Mouse (Mus musculus): Measurements from ENCODE around the gene Ar.

The Ar gene

GRCm38 (mm10) chrX:98148531-98149342 lies at the start of gene Ar:
TSS of gene Ar (plus strand) at chrX:98148769.
- DNase-seq = peak; percentile 42 to 65

DNA sequence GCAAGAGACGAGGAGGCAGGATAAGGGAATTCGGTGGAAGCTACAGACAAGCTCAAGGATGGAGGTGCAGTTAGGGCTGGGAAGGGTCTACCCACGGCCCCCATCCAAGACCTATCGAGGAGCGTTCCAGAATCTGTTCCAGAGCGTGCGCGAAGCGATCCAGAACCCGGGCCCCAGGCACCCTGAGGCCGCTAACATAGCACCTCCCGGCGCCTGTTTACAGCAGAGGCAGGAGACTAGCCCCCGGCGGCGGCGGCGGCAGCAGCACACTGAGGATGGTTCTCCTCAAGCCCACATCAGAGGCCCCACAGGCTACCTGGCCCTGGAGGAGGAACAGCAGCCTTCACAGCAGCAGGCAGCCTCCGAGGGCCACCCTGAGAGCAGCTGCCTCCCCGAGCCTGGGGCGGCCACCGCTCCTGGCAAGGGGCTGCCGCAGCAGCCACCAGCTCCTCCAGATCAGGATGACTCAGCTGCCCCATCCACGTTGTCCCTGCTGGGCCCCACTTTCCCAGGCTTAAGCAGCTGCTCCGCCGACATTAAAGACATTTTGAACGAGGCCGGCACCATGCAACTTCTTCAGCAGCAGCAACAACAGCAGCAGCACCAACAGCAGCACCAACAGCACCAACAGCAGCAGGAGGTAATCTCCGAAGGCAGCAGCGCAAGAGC lies 1.3 kb downstream of the Ar start:
- no peak for DNase-seq

GRCm38 (mm10) chrX:98150393-98151119 lies 2.0 kb downstream of the Ar start:
- DNase-seq = peak in 1 of 2 experiments; percentile 3

- no peak for DNase-seq
Measured at GRCm38 (mm10) chrX:98189759-98190158, 41.2 kb downstream of the Ar start.

GRCm38 (mm10) chrX:98205766-98206165 lies 57.2 kb downstream of the Ar start:
- no peak for DNase-seq

DNA sequence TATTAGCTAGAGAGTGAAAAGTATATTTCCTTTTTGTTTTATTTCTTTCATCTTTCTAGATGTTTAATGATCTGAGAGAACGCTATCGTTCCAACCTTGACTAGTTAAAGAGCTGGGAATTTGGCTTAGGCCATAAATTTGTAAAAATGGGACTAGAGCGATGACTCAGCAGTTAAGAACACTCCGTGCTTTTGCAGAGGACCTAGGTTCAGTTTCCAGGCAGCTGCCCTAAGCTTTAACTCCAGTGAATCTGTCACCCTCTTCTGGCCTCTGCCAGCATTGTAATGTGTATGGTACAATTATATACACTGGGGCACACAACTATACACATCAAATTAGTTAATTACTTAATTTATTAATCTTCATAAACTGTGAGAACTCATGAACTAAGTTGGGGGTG lies 58.6 kb downstream of the Ar start:
- DNase-seq = peak in 1 of 2 experiments; percentile 4

GRCm38 (mm10) chrX:98216103-98216502 lies 67.5 kb downstream of the Ar start:
- no peak for DNase-seq

DNA sequence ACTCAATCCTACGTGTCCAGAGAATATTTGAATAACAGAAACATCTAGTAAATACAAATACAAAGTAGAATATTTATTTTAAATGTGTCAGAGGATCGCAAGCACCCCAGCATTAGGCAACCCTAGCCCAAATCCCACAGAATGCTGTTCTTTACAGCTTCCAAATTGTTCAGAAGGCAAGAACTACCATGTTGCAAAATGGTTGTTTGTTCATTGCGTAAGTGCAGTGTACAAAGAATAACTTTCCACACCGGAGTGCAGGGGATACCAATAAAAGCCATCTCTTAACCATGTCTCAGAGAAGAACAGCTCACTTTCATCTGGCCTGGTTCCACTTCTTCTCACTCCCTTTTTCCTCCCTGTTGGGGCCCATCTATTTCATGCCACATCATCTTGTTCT lies 90.4 kb downstream of the Ar start:
- no peak for DNase-seq

DNA sequence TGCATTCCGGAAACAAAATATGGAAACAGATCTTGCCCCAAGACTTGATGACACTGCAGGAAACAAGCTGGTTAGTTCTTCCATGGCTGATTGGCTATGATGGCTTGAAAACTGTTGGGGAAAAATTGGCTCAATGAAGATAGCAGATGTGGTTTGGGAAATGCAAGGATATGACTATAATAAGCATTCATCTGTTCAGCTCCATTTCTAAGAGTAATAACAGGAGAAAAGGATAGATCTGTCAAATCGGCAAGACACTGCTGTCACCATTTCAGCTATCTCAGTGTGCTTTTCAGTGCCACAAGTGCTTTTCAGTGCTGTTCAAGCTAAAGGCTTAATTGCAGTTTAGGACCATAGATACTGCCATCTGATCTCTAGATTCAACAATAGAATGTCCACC lies 96.5 kb downstream of the Ar start:
- DNase-seq = no peak

- no peak for DNase-seq
Measured at GRCm38 (mm10) chrX:98248363-98248762, 99.8 kb downstream of the Ar start.

GRCm38 (mm10) chrX:98259620-98260019 lies 111.1 kb downstream of the Ar start:
- no peak for DNase-seq

- DNase-seq = no peak
Measured at GRCm38 (mm10) chrX:98265755-98266154, 117.2 kb downstream of the Ar start.

DNA sequence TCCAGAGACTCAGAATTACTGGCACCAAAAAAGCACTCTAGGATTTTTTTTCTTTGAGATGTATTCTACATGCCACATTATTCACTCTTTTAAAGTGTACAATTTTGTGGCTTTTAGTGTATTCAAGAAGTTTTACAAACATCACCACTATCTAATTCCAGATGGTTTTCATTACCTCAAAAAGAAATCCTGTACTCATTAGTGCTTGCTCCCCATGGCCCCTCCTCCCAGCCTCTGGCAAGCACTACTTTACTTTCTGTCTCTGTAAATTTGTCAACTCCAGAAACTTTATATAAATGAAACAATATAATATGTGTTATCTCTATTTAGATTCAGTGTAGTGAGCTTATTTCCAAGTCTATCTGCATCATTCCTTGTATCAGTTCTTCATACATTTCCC lies 122.8 kb downstream of the Ar start:
- no peak for DNase-seq

DNA sequence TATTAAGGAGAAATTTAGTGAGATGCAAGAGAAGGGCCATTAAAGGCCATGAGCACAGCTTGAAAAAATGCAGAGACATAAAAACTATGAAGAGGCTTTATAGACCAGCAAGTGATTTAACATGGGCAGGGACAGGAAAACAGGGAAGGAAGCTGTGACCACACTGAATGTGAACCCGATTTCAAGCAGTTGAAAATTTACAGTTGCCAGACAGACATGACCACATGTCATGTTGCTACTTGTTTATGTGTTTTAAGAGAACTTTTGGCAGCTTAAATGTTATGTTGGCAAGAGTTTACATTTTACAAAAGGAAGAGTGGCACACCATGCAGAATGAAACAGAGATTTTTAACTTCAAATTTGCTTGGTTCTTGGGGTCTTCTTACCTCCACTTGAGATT lies 143.2 kb downstream of the Ar start:
- no peak for DNase-seq

DNA sequence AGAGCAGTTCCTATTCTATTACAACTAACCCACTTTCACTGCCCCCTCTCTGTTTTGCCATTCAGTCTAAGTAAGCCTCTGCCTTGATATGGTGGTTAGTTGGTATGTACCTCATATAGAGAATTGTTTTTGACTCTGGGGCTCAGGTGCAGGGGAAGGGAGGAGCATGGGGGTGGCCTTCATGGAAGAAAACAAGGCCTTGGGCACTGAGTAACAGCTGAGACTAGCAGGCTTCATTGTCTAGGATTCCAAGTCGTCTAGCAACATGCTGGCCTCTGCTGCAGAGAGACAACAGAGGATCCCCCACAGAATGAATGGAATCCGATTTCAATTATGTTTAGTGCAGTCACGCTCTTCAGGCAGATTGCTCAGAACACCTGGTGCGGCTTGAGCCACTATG lies 152.1 kb downstream of the Ar start:
- no peak for DNase-seq

DNA sequence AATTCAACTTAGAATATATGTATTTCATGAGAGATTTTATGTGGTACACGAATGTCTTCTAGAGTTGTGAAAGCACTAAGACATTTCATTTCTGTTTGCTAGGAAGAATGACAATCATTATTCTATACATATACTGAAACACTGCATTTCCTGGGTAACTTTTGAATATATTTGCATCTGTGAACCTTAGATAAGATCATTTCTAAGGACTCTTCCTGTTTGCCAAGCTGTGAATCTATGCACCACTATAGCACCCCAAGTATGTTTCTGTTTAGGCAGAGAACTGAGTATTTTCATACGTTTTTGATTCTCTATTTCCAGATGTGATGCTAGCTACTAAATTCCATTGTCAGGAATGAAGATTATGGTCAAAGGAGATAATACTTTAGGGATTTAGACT lies 153.4 kb downstream of the Ar start:
- no peak for DNase-seq

GRCm38 (mm10) chrX:98315961-98316360 lies 167.4 kb downstream of the Ar start:
- DNase-seq = no peak

GRCm38 (mm10) chrX:98317483-98317882 lies 168.9 kb downstream of the Ar start:
- DNase-seq = no peak

GRCm38 (mm10) chrX:98323105-98323504 lies 174.5 kb downstream of the Ar start:
- no peak for DNase-seq

GRCm38 (mm10) chrX:98347481-98347880 lies 198.9 kb downstream of the Ar start:
- peak; percentile 2 to 16 for DNase-seq

DNA sequence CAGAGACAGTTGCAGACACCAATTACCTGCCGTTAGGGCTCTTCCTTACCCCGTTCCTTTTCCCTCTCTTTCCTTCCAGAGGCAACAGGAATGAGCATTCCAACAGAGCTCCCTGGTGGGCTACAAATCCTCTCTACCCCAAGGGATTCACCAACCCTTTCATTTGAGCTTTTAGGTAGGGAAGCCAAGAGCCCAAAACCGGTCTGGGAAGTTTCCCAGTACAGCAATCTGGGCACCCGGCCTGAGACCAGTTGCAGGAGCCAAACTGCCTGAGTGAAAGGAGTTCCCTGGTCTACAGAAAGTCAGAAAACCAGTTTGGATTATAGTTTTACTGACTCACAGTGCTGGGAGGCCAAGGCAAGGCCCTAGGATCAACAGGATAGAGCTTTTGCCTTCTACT lies 199.5 kb downstream of the Ar start:
- DNase-seq = peak; percentile 30 to 41
